Mouse (Mus musculus): ENCODE measurements at regions not wholly inside any gene's neighbourhood (a gene's known extent, or its start where the extent isn't known, plus 50 kb on each side); places are given as distances from the start of the nearest gene placed in this dataset.

DNA sequence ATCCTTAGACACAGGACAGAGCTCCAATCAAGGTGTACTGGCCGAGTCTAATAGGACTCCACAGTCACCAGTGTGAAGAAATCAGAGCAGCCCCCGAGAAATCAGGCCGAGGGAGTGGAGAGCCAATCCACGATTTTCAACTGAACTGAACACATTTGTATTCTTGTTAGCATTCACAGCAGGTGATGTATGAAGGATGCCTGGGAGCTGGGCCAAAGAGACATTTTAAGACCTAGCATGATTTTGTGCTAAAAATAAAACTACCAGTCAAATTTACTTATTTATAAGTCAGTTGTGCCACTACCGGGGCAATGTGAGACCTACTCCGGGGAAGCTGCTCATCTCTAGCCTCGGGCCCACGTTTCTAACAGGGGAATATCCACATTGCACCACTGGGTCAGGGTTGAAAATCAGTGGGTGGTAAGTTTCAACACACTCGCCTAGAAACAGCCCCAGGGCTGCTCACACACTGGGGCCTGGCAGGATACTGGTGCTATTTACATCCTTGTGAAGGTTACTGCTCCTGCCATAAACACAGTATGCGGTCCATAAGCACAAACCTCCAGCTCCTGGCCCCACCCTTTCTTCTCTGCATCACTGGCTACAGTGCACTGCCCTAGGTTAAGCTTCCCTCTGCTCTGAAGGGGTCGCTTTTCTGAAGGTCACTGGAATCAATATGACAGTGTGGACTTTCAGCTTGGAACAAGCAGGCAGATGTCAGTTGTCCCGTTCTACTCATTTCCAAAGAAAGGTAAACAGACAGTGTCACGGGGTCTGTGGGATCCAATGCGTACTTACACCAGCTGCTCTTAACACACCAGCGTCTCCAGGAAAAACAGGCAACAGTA is 82.0 kb upstream of the Zcchc2 start:
- H3K27me3 ChIP-seq (ENCODE audit: control insufficient read depth, insufficient read depth, low read length) = no peaks in the 10 kb centered on the region
- TF ChIP-seq CTCF (IDR thresholded peaks at IDR 0.05; ENCODE audit: extremely low read depth, insufficient read length, insufficient replicate concordance, low read depth, low read length) (no peak), POLR2A (IDR thresholded peaks at IDR 0.05; ENCODE audit: low read depth, low read length) (no peak)
- H3K36me3 ChIP-seq (ENCODE audit: control insufficient read depth, insufficient read depth, low read length) = no peaks in the 10 kb centered on the region
- WGBS = 49% methylated on average over 15 of the region's 15 CpGs
- H3K27ac ChIP-seq (ENCODE audit: insufficient read depth, low read depth, low read length) = no peak overlapping the region
- H3K4me1 ChIP-seq (ENCODE audit: control insufficient read depth, insufficient read depth, insufficient read length, low read length) = no peaks in the 10 kb centered on the region
- no peak overlapping the region for H3K4me3 ChIP-seq (ENCODE audit: low read depth, low read length)

DNA sequence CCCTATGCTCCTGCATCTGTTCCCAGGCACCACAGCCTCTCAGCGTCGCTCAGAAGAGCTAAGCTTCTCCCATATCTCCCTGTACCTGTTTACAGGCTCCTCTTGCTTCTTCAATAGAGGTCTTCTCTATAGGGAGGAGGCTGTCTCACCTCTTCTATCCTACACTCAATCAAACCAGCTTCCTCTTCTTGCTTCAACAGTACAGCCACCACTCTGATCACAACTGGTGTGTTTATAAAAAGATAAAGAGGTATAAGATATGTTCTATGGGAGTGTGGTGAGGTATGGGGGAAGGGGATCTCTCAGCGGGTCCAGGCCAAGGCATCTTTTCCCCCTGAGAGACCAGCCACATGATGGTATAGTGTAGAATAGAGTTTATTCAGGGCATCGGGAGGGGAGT is 81.1 kb upstream of the Zcchc2 start:
- Histone ChIP-seq H3K4me3 (ENCODE audit: low read depth, low read length) (no peak overlapping the region), H3K36me3 (ENCODE audit: control insufficient read depth, insufficient read depth, low read length) (no peaks in the 10 kb centered on the region), H3K4me1 (ENCODE audit: control insufficient read depth, insufficient read depth, insufficient read length, low read length) (no peaks in the 10 kb centered on the region), H3K27ac (ENCODE audit: insufficient read depth, low read depth, low read length) (no peak overlapping the region), H3K27me3 (ENCODE audit: control insufficient read depth, insufficient read depth, low read length) (no peaks in the 10 kb centered on the region)
- WGBS = 83% methylated on average over 4 of the region's 4 CpGs
- TF ChIP-seq CTCF (IDR thresholded peaks at IDR 0.05; ENCODE audit: extremely low read depth, insufficient read length, insufficient replicate concordance, low read depth, low read length) = no peak
- TF ChIP-seq POLR2A (IDR thresholded peaks at IDR 0.05; ENCODE audit: low read depth, low read length) = no peak

DNA sequence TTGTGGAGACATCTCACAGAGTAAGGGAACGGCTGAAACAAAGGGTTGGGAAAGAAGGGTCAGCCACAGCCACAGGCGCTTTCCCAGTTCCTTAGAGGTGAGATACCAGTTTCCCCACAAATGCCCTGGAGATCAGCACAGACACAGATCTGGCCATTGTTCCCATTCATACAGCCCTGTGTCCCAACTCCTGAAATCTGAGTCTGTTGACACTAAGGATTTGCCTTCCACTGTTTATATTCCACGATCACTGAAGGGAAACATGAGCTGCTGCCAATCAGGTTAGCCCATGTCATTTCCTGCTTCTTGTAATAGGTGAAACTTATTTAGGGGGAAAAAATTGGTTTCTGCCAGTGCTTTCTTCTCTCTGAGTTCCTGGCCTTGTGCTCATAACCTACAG is 78.5 kb upstream of the Zcchc2 start:
- no peak overlapping the region for H3K27ac ChIP-seq (ENCODE audit: insufficient read depth, low read depth, low read length)
- no peaks in the 10 kb centered on the region for H3K4me1 ChIP-seq (ENCODE audit: control insufficient read depth, insufficient read depth, insufficient read length, low read length)
- no peaks in the 10 kb centered on the region for H3K36me3 ChIP-seq (ENCODE audit: control insufficient read depth, insufficient read depth, low read length)
- H3K27me3 ChIP-seq (ENCODE audit: control insufficient read depth, insufficient read depth, low read length) = no peaks in the 10 kb centered on the region
- WGBS = 67% methylated on average over 3 of the region's 3 CpGs
- no peak overlapping the region for H3K4me3 ChIP-seq (ENCODE audit: low read depth, low read length)
- no peak for TF ChIP-seq CTCF (IDR thresholded peaks at IDR 0.05; ENCODE audit: extremely low read depth, insufficient read length, insufficient replicate concordance, low read depth, low read length)
- TF ChIP-seq POLR2A (IDR thresholded peaks at IDR 0.05; ENCODE audit: low read depth, low read length) = no peak

DNA sequence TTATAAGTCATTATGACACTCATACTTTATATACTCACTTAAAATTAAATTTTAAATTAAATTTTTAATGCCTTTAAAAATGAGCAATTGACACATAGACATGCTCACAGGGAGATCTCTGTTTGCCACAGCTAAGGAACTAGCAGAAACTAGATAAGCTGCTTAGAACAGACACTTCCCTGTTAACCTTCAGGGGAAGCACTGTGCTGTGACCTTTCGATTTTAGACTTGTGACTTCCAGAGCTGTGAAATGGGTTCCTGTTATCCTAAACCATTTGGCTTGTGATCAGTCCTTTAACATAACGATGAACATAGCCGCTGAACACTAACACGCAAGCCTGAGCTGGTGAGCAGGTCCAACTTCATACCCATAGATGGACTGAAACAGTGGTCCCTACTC is 68.4 kb upstream of the Zcchc2 start:
- TF ChIP-seq POLR2A (IDR thresholded peaks at IDR 0.05; ENCODE audit: low read depth, low read length) (no peak), CTCF (IDR thresholded peaks at IDR 0.05; ENCODE audit: extremely low read depth, insufficient read length, insufficient replicate concordance, low read depth, low read length) (no peak)
- Histone ChIP-seq H3K36me3 (ENCODE audit: control insufficient read depth, insufficient read depth, low read length) (no peaks in the 10 kb centered on the region), H3K4me3 (ENCODE audit: low read depth, low read length) (no peak overlapping the region), H3K27ac (ENCODE audit: insufficient read depth, low read depth, low read length) (no peak overlapping the region), H3K27me3 (ENCODE audit: control insufficient read depth, insufficient read depth, low read length) (no peaks in the 10 kb centered on the region), H3K4me1 (ENCODE audit: control insufficient read depth, insufficient read depth, insufficient read length, low read length) (peaks cover 5% of the 10 kb centered on the region; the same call in 1 of the 2 replicates)
- WGBS = 89% methylated on average over 4 of the region's 4 CpGs

DNA sequence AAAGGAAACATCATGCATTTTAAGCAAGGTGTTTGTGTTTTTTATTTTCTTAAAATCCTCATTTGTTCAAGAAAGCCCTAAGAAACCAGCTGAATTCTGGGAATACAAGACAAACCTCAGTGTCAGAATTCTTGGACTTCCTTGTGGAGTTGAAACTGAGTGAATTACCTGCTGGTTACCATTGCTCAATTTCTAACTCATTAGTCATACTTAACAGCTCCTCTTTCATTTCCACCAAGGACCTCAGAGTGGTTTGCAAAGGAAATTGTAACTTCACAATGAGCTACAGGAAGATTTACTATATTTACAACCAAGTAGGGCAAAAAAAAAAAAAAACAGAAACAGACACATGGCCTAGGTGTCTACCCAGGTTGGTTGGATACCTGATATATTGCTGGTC is 67.6 kb upstream of the Zcchc2 start:
- Histone ChIP-seq H3K36me3 (ENCODE audit: control insufficient read depth, insufficient read depth, low read length) (no peaks in the 10 kb centered on the region), H3K4me1 (ENCODE audit: control insufficient read depth, insufficient read depth, insufficient read length, low read length) (peaks cover 5% of the 10 kb centered on the region; the same call in 1 of the 2 replicates), H3K27me3 (ENCODE audit: control insufficient read depth, insufficient read depth, low read length) (no peaks in the 10 kb centered on the region), H3K27ac (ENCODE audit: insufficient read depth, low read depth, low read length) (no peak overlapping the region), H3K4me3 (ENCODE audit: low read depth, low read length) (no peak overlapping the region)
- TF ChIP-seq CTCF (IDR thresholded peaks at IDR 0.05; ENCODE audit: extremely low read depth, insufficient read length, insufficient replicate concordance, low read depth, low read length) (no peak), POLR2A (IDR thresholded peaks at IDR 0.05; ENCODE audit: low read depth, low read length) (no peak)

DNA sequence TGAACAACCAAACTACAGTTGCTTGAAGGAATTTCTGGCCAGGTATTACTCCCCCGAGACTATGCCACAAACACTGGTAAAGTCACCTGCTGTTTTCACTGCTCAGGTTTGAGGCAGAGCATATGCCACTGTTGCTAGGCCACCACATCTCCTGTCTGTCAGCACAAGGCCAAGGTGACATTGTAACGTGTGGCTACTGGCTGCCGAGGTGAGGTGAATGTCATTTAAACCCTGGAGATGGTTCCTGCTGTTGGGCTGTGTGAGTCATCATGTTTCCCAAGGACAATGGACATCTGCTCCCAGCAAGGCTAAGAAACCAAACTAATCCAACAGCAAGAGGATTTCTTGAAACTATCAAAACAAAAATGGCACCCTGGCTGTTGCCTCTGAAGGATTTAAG is 67.2 kb upstream of the Zcchc2 start:
- H3K36me3 ChIP-seq (ENCODE audit: control insufficient read depth, insufficient read depth, low read length) = no peaks in the 10 kb centered on the region
- WGBS = 86% methylated on average over 3 of the region's 3 CpGs
- no peak for TF ChIP-seq POLR2A (IDR thresholded peaks at IDR 0.05; ENCODE audit: low read depth, low read length)
- no peak overlapping the region for H3K4me3 ChIP-seq (ENCODE audit: low read depth, low read length)
- no peaks in the 10 kb centered on the region for H3K27me3 ChIP-seq (ENCODE audit: control insufficient read depth, insufficient read depth, low read length)
- H3K27ac ChIP-seq (ENCODE audit: insufficient read depth, low read depth, low read length) = no peak overlapping the region
- peaks cover 5% of the 10 kb centered on the region; the same call in 1 of the 2 replicates for H3K4me1 ChIP-seq (ENCODE audit: control insufficient read depth, insufficient read depth, insufficient read length, low read length)

DNA sequence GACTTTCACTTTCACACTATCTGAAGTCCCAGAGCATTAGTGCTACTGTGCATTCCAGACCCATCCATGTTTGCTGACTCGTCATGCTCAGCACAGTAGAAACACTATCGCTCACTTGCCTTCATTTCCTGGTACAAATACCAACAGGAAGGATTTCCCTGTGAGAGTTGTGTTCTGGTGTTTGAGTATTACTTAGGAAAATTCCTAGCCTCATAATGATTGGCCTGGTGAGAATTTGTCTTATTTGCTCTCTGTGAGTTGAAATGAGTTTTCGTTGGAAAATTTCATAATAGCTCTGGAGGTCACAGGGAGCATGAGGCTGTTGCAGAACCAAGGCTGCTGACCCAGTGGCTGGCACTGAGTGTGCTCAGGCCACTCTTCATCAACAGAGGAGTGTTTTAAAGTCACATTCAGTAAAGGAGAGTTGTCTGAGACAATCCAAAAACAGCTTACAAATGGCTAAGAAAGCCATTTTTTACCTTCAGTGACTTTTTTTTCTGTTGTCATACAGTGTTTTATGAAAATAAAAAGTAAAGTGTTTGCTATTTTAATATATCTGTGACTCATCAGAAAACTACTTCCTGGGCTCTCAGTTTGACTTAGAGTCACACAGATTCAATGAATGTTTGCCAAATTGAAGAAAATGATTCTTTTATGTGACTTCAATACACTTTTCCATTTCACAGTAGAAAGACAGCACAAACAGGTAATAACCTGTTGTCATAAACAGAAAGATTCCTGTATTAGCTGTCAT is 64.4 kb upstream of the Zcchc2 start:
- Histone ChIP-seq H3K4me1 (ENCODE audit: control insufficient read depth, insufficient read depth, insufficient read length, low read length) (peaks cover 5% of the 10 kb centered on the region; the same call in 1 of the 2 replicates), H3K27me3 (ENCODE audit: control insufficient read depth, insufficient read depth, low read length) (no peaks in the 10 kb centered on the region), H3K27ac (ENCODE audit: insufficient read depth, low read depth, low read length) (no peak overlapping the region), H3K4me3 (ENCODE audit: low read depth, low read length) (no peak overlapping the region), H3K36me3 (ENCODE audit: control insufficient read depth, insufficient read depth, low read length) (no peaks in the 10 kb centered on the region)
- TF ChIP-seq POLR2A (IDR thresholded peaks at IDR 0.05; ENCODE audit: low read depth, low read length) (no peak), CTCF (IDR thresholded peaks at IDR 0.05; ENCODE audit: extremely low read depth, insufficient read length, insufficient replicate concordance, low read depth, low read length) (no peak)
- WGBS = 29% methylated on average over 3 of the region's 3 CpGs

Measured in small intestine, adult 2 months (tissue).